Mouse (Mus musculus) macrophage (primary cell): ENCODE results near the gene 4930558K02Rik. TPM values are rescaled to one million over a fixed set of nuclear protein-coding genes. Genes with fewer than 3 reads are reported as not detected.

Source experiments
- H3K27ac ChIP-seq: fragments of 350-480 bp; formaldehyde crosslinking; 2 replicates; pipeline ENCODE4 v1.9.0; 2021
- H3K36me3 ChIP-seq: fragments of 350-480 bp; formaldehyde crosslinking; 2 replicates; pipeline ENCODE4 v1.9.0; 2021; ENCODE audit errors: inconsistent target
- H3K4me3 ChIP-seq: fragments of 350-480 bp; formaldehyde crosslinking; 2 replicates; pipeline ENCODE4 v1.9.0; 2021; ENCODE audit errors: inconsistent target
- H3K79me2 ChIP-seq: fragments of 350-480 bp; formaldehyde crosslinking; 2 replicates; pipeline ENCODE4 v1.9.0; 2021; ENCODE audit errors: inconsistent target
- WGBS: methylation state at CpG from one replicate; pipeline ENCODE4 v1.1.7; 2026; ENCODE audit warnings: inconsistent platforms; ENCODE audit not compliant: missing documents; 5-methylcytosine and 5-hydroxymethylcytosine counted together
- polyA plus RNA-seq: library from polyadenylated mRNA; stranded (reverse); fragments of 250-400 nt; gene quantifications from 3 replicates; pipeline ENCODE4 v1.2.4, GENCODE M21; 2018; ENCODE audit warnings: inconsistent platforms

The 4930558K02Rik gene
- polyA plus RNA-seq, 1 experiment from 2014 or later = not detected

DNA sequence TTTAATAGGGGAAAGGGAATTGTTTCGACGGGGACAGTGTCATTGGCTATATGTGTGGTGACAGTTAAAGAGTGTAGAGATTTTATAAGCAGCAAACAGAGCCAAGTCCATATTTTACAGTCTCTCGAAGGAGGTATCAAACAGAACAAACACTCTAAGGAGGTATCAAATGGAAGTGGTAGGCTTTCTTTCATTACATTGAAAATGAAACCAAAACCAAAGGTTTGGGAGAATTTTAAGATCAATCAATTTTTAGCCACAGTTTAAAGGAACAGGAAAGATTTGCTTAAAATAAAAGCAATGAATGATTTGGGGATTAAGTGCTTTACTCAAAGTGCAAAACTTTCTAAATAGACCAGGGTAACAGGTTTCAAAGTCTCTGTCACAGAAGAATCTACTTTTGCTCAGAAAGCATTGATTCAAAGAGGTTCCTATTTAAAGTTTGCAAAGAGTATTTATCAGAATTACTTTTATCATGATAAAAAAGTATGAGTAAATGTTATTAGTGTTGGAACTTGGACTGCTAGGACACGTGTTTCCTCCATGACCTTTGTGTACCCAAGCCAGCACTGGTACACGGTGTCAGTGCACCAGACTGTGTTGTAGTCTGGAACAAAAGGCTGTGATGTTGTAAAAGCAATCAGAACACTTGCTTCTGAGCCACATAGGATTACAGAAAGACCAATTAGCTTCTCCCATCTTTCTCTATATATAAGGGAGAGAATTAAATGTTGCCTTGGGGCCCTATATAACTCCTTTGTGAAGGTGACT lies 28.2 kb downstream of the 4930558K02Rik start:
- H3K27ac ChIP-seq = no peak overlapping the region
- H3K4me3 ChIP-seq = no peak overlapping the region
- no peaks in the 10 kb centered on the region for H3K36me3 ChIP-seq
- 74% methylated on average over 5 of the region's 5 CpGs for WGBS
- H3K79me2 ChIP-seq = no peaks in the 10 kb centered on the region

DNA sequence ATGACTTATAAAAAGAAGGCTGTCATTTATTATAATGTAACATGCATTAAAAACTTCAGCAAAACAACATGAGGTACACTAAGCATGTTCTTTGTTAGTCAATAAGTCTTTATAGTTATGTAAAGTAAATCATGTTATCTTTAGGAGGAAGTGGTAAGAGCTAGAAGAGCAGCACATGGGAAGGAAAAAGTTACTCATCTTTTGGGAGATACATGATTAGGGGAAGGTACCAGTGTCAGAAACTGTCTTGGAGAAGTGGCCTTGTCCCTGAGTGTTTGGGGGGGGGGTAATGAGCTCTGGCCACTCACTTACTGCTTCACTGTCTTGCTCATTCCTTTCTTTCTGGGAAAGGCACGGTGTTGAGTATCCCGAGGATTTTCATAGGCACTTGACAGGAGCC lies 37.4 kb downstream of the 4930558K02Rik start:
- 95% methylated on average over 2 of the region's 2 CpGs for WGBS
- H3K27ac ChIP-seq = no peak overlapping the region
- no peaks in the 10 kb centered on the region for H3K79me2 ChIP-seq
- H3K36me3 ChIP-seq = no peaks in the 10 kb centered on the region
- H3K4me3 ChIP-seq = no peak overlapping the region

- WGBS = 100% methylated on average over 4 of the region's 4 CpGs
- no peak overlapping the region for H3K4me3 ChIP-seq
- no peaks in the 10 kb centered on the region for H3K36me3 ChIP-seq
- H3K27ac ChIP-seq = no peak overlapping the region
- H3K79me2 ChIP-seq = no peaks in the 10 kb centered on the region
Measured at GRCm38 (mm10) chr1:161932286-161932685, 47.1 kb downstream of the 4930558K02Rik start.

GRCm38 (mm10) chr1:161931817-161932216 lies 47.6 kb downstream of the 4930558K02Rik start:
- no peak overlapping the region for H3K4me3 ChIP-seq
- no peak overlapping the region for H3K27ac ChIP-seq
- H3K36me3 ChIP-seq = no peaks in the 10 kb centered on the region
- WGBS = 98% methylated on average over 10 of the region's 10 CpGs
- H3K79me2 ChIP-seq = no peaks in the 10 kb centered on the region

DNA sequence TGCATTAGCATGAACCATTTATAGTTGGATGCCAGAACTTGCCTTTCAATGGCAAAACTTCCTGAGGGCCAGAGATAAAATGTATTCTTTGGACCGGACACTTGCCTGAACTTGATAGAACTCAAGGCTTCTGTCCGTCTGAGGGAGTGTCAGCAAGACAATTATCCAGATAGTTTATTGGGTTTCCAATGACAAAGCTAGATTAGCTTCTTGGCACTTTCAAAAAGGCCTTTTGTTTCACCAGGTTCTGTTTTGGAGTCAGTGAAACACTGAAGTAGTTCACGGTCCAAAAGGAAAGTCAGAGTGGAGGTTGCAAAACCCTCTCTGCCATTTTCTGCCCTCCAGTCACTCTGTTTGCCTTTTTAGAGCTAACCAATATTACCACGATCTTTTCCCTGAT lies 48.1 kb downstream of the 4930558K02Rik start:
- Histone ChIP-seq H3K36me3 (no peaks in the 10 kb centered on the region), H3K27ac (no peak overlapping the region), H3K4me3 (no peak overlapping the region), H3K79me2 (no peaks in the 10 kb centered on the region)
- WGBS = 84% methylated on average over 4 of the region's 4 CpGs

DNA sequence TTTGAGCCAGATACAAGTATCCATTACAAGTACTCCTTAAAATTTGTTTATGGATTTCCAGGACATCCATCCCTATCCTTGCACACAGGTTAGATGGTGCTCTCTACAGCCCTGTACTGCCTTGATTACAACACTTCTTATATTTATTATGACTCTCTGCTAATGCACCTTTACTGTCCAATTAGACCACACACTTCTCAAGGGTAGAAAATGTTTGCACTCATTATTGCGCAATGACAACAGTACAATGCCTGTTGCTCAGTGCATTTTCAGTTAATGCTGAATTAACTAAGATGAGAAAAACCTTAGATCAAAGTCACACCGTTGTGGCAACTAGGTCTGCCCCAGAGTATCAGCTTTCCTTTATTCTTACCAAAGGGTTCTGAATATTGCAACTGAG lies 51.5 kb downstream of the 4930558K02Rik start:
- H3K36me3 ChIP-seq = no peaks in the 10 kb centered on the region
- WGBS = 83% methylated on average over 2 of the region's 2 CpGs
- no peaks in the 10 kb centered on the region for H3K79me2 ChIP-seq
- H3K4me3 ChIP-seq = no peak overlapping the region
- H3K27ac ChIP-seq = no peak overlapping the region

DNA sequence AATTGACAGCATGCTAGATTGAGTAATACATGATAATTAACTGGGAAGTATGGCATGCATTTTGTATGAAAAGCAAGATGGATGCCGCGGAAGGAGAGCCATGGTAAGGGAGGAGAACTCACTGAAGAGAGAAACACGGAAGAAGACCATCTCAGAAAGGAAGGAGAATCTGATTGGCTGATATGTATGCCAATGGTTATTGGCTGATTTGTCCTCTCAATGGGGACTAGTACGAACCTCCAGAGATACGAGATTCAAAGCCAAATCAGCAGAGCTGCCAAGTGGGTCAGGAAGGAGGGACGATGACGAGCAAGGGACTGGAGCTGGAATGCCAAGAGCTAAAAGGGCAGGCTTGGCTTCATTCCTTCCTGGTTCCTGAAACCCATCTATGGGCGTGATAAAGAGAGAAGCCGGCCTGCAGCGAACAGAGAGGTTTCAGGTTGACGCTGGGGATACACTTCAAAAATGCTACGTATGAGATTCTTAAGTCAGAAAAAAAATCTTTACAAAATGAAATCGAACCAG lies 54.1 kb downstream of the 4930558K02Rik start:
- Histone ChIP-seq H3K36me3 (no peaks in the 10 kb centered on the region), H3K79me2 (no peaks in the 10 kb centered on the region), H3K4me3 (no peak overlapping the region), H3K27ac (no peak overlapping the region)
- 94% methylated on average over 13 of the region's 13 CpGs for WGBS

GRCm38 (mm10) chr1:161924321-161924720 lies 55.1 kb downstream of the 4930558K02Rik start:
- WGBS = 98% methylated on average over 3 of the region's 3 CpGs
- H3K27ac ChIP-seq = no peak overlapping the region
- no peak overlapping the region for H3K4me3 ChIP-seq
- H3K36me3 ChIP-seq = no peaks in the 10 kb centered on the region
- no peaks in the 10 kb centered on the region for H3K79me2 ChIP-seq

- no peaks in the 10 kb centered on the region for H3K36me3 ChIP-seq
- WGBS = 80% methylated on average over 6 of the region's 6 CpGs
- no peak overlapping the region for H3K4me3 ChIP-seq
- H3K27ac ChIP-seq = no peak overlapping the region
- H3K79me2 ChIP-seq = no peaks in the 10 kb centered on the region
Measured at GRCm38 (mm10) chr1:161921928-161922327, 57.5 kb downstream of the 4930558K02Rik start.

DNA sequence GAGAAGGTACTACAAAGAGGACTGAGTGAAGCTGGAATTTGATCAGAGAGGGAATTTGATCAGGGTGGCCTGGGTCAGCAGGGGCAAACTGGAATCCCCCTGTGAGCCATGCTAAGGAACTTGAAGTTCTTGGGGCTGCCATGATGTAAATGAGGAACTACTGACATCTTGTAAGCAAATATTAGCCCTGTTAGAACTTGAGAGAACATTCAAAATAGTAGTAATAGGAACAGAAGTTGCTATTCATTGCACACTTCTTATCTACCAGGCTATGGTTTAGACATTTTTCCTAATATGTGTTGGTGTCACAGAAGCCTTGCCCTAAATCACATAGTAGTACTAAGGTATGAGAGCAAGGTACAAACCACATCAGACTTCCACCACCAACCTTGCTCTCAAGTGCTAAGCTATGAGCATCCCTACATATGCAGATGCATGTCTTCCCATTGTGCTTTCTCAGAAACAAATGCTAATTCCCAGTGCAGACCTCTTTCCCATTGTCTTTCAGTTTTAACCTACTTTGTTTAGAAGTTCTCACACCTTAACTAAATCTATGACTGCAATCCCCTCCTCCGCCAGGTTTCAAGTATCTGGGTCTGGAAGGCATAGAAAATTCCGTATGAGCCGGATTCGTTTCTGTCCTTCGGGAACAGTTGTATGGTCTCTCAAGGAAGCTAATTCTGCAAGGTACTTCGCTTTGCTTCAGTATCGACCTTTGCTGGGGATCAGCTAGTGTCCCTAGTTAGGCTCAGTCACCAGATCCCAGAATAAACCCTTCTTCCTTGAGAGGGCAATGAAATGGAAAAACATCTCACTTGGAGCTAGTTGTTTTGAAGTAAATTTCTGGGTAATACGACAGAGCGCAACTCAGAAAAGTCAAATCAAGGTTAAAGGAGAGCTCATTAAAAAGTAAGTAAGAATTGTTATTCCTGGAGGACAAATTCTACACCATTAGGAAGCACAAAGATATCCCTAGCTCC lies 58.7 kb downstream of the 4930558K02Rik start:
- no peaks in the 10 kb centered on the region for H3K79me2 ChIP-seq
- no peak overlapping the region for H3K27ac ChIP-seq
- H3K36me3 ChIP-seq = no peaks in the 10 kb centered on the region
- H3K4me3 ChIP-seq = no peak overlapping the region
- WGBS = 95% methylated on average over 9 of the region's 9 CpGs

DNA sequence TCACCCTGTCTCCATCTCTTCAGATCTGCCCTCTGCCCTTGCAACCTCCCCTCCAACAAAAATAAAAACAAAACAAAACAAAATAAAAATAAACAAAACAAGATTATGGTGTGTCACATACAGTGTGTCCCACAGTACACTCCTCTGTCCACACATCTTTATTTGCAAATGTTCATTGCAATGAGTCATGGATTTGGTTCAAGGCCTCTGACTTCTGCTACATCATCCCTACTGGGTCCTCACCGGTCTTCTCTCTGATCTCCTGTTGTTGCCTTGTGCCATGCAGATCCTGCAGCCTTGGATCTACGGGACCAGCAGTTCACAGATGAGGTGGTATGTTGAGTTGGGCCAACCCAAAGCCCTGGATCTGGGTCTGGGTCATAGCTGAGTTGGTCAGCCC lies 59.8 kb downstream of the 4930558K02Rik start:
- H3K27ac ChIP-seq = no peak overlapping the region
- 91% methylated on average over 2 of the region's 2 CpGs for WGBS
- no peaks in the 10 kb centered on the region for H3K36me3 ChIP-seq
- H3K4me3 ChIP-seq = no peak overlapping the region
- no peaks in the 10 kb centered on the region for H3K79me2 ChIP-seq

DNA sequence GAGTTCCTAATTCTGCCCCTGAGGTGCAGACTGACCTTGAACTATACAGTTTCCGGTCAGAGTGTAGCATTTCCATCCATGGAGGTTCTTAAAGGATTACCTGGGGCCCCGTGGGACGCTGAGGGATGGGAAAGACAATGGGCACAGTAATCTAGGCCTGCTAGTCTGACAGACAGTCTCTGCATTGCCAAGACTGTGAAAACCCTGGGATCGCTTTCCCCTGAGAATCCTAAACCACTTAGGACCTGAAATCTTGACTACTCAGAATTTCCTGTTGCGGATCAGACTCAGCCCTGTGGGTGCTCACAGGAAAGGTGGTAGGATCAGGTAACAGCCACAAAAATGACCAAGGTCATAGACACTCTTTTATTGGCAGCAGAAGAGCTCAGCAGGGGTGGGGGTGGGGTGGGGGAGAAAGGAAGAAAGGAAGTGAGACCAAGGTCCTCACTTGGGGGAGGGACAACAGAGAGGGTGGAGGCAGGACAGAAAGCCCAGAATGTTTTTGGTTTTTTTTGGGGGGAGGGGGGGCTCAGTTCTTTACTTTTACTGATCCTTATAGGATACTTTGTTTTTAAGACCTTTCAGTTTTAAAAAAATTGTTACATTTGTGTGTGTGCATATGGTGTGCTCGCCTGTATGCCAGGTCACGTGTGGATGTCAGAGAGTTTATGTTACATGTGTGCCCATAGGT lies 60.6 kb downstream of the 4930558K02Rik start:
- H3K27ac ChIP-seq = no peak overlapping the region

DNA sequence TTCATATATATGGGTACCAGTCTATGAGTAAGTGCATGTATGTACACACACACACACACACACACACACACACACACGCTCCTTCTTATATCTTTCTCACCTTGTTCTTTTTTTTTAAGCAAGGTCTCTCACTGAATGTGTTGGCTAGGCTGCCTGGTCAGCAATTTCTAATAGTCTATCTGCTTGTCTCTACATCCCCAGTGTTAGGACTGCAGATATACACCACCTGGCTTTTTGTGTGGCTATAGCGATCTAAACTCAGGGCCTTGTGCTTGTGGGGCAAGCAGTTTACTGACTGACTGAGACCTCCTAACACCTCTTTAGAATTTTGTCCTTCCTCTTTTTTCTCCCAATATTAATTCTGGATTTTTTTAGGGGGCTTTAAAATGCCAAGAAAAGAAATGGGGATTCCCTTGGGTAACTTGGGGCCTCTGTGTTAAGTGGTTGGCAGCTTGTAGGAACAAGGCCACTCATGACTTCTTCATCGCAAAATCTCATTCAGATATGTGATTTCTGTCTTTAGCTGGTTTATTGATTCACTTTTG lies 61.4 kb downstream of the 4930558K02Rik start:
- no peaks in the 10 kb centered on the region for H3K36me3 ChIP-seq
- H3K27ac ChIP-seq = no peak overlapping the region
- 97% methylated on average over 3 of the region's 3 CpGs for WGBS
- H3K4me3 ChIP-seq = no peak overlapping the region
- no peaks in the 10 kb centered on the region for H3K79me2 ChIP-seq

More for the DNA sequence above, 60.6 kb downstream of the 4930558K02Rik start:
- WGBS = 42% methylated on average over 7 of the region's 7 CpGs
- Histone ChIP-seq H3K79me2 (no peaks in the 10 kb centered on the region), H3K4me3 (no peak overlapping the region), H3K36me3 (no peaks in the 10 kb centered on the region)

DNA sequence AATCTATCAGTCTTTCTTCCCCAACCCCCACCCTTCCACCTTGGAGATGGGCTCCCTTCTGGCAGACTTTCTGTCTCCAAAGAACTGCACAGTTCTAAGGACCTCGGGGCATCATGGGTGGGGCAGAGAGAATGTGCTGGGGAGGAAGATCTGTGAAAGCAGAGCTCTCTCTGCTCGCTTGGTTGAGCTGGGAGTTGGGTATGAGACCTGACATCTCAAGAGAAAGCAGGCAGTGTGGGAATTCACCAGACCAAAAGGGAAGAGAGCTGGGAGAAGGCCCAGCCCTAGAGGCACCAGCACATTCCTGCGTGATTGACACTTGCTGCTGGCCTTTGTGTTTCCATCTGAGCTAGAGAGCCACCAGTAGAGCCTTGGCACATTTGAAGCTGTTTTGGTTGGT lies 63.4 kb downstream of the 4930558K02Rik start:
- Histone ChIP-seq H3K4me3 (no peak overlapping the region), H3K79me2 (no peaks in the 10 kb centered on the region), H3K36me3 (no peaks in the 10 kb centered on the region), H3K27ac (no peak overlapping the region)
- 95% methylated on average over 3 of the region's 3 CpGs for WGBS
